Mouse (Mus musculus): ENCODE data around the gene Wnk1. TPM values are rescaled to one million over a fixed set of nuclear protein-coding genes. Genes with fewer than 3 reads are reported as not detected.

The Wnk1 gene
- polyA plus RNA-seq, 1 experiment from 2014 or later = 43.4 TPM

GRCm38 (mm10) chr6:120023746-120024145 lies 14.7 kb downstream of the Wnk1 start:
- Histone ChIP-seq H3K36me3 (ENCODE audit: control insufficient read depth, insufficient read depth, low read length) (no peaks in the 10 kb centered on the region), H3K4me1 (ENCODE audit: control insufficient read depth, insufficient read depth, low read depth, low read length) (no peaks in the 10 kb centered on the region; the same call in 1 of the 2 replicates), H3K9ac (ENCODE audit: low read depth, low read length) (no peak overlapping the region), H3K27me3 (replicated peaks; ENCODE audit: control insufficient read depth, insufficient read depth, low read length) (no peaks in the 10 kb centered on the region), H3K4me2 (ENCODE audit: low read length) (no peak overlapping the region), H3K4me3 (ENCODE audit: low read length) (no peak overlapping the region), H3K9me3 (ENCODE audit: control insufficient read depth, low read length) (no peaks in the 10 kb centered on the region), H3K27ac (ENCODE audit: low read depth, low read length) (no peak overlapping the region)
- 82% methylated on average over 1 of the region's 1 CpGs for WGBS
- no peak for ATAC-seq

- Histone ChIP-seq H3K9me3 (ENCODE audit: control insufficient read depth, low read length) (no peaks in the 10 kb centered on the region), H3K27ac (ENCODE audit: low read depth, low read length) (no peak overlapping the region), H3K9ac (ENCODE audit: low read depth, low read length) (no peak overlapping the region), H3K36me3 (ENCODE audit: control insufficient read depth, insufficient read depth, low read length) (no peaks in the 10 kb centered on the region), H3K4me2 (ENCODE audit: low read length) (no peak overlapping the region), H3K4me3 (ENCODE audit: low read length) (no peak overlapping the region), H3K27me3 (replicated peaks; ENCODE audit: control insufficient read depth, insufficient read depth, low read length) (no peaks in the 10 kb centered on the region), H3K4me1 (ENCODE audit: control insufficient read depth, insufficient read depth, low read depth, low read length) (no peaks in the 10 kb centered on the region; the same call in 1 of the 2 replicates)
- WGBS = 82% methylated on average over 3 of the region's 3 CpGs
- no peak for ATAC-seq
Measured at GRCm38 (mm10) chr6:120022042-120022441, 16.4 kb downstream of the Wnk1 start.

GRCm38 (mm10) chr6:120019697-120020096 lies 18.8 kb downstream of the Wnk1 start:
- Histone ChIP-seq H3K9me3 (ENCODE audit: control insufficient read depth, low read length) (no peaks in the 10 kb centered on the region), H3K9ac (ENCODE audit: low read depth, low read length) (no peak overlapping the region), H3K4me2 (ENCODE audit: low read length) (no peak overlapping the region), H3K4me1 (ENCODE audit: control insufficient read depth, insufficient read depth, low read depth, low read length) (no peaks in the 10 kb centered on the region; the same call in 1 of the 2 replicates), H3K27ac (ENCODE audit: low read depth, low read length) (no peak overlapping the region), H3K36me3 (ENCODE audit: control insufficient read depth, insufficient read depth, low read length) (no peaks in the 10 kb centered on the region), H3K27me3 (replicated peaks; ENCODE audit: control insufficient read depth, insufficient read depth, low read length) (no peaks in the 10 kb centered on the region), H3K4me3 (ENCODE audit: low read length) (no peak overlapping the region)
- 97% methylated on average over 2 of the region's 2 CpGs for WGBS
- no peak for ATAC-seq

GRCm38 (mm10) chr6:120013125-120013524 lies 25.3 kb downstream of the Wnk1 start:
- Histone ChIP-seq H3K27ac (ENCODE audit: low read depth, low read length) (no peak overlapping the region), H3K36me3 (ENCODE audit: control insufficient read depth, insufficient read depth, low read length) (no peaks in the 10 kb centered on the region), H3K4me1 (ENCODE audit: control insufficient read depth, insufficient read depth, low read depth, low read length) (no peaks in the 10 kb centered on the region), H3K4me3 (ENCODE audit: low read length) (no peak overlapping the region), H3K9ac (ENCODE audit: low read depth, low read length) (no peak overlapping the region), H3K9me3 (ENCODE audit: control insufficient read depth, low read length) (no peaks in the 10 kb centered on the region), H3K4me2 (ENCODE audit: low read length) (no peak overlapping the region), H3K27me3 (replicated peaks; ENCODE audit: control insufficient read depth, insufficient read depth, low read length) (no peaks in the 10 kb centered on the region)
- no peak for ATAC-seq
- 83% methylated on average over 1 of the region's 1 CpGs for WGBS

- Histone ChIP-seq H3K4me2 (ENCODE audit: low read length) (no peak overlapping the region), H3K27me3 (replicated peaks; ENCODE audit: control insufficient read depth, insufficient read depth, low read length) (no peaks in the 10 kb centered on the region), H3K9ac (ENCODE audit: low read depth, low read length) (no peak overlapping the region), H3K4me1 (ENCODE audit: control insufficient read depth, insufficient read depth, low read depth, low read length) (no peaks in the 10 kb centered on the region), H3K9me3 (ENCODE audit: control insufficient read depth, low read length) (no peaks in the 10 kb centered on the region), H3K27ac (ENCODE audit: low read depth, low read length) (no peak overlapping the region), H3K36me3 (ENCODE audit: control insufficient read depth, insufficient read depth, low read length) (no peaks in the 10 kb centered on the region), H3K4me3 (ENCODE audit: low read length) (no peak overlapping the region)
- 89% methylated on average over 1 of the region's 1 CpGs for WGBS
- no peak for ATAC-seq
Measured at GRCm38 (mm10) chr6:120011440-120011839, 27.0 kb downstream of the Wnk1 start.

GRCm38 (mm10) chr6:120011001-120011400 lies 27.5 kb downstream of the Wnk1 start:
- no peaks in the 10 kb centered on the region for H3K27me3 ChIP-seq (replicated peaks; ENCODE audit: control insufficient read depth, insufficient read depth, low read length)
- no peak overlapping the region for H3K9ac ChIP-seq (ENCODE audit: low read depth, low read length)
- no peak overlapping the region for H3K4me3 ChIP-seq (ENCODE audit: low read length)
- no peaks in the 10 kb centered on the region for H3K9me3 ChIP-seq (ENCODE audit: control insufficient read depth, low read length)
- H3K4me1 ChIP-seq (ENCODE audit: control insufficient read depth, insufficient read depth, low read depth, low read length) = no peaks in the 10 kb centered on the region
- 86% methylated on average over 1 of the region's 1 CpGs for WGBS
- no peak overlapping the region for H3K4me2 ChIP-seq (ENCODE audit: low read length)
- H3K36me3 ChIP-seq (ENCODE audit: control insufficient read depth, insufficient read depth, low read length) = no peaks in the 10 kb centered on the region
- no peak overlapping the region for H3K27ac ChIP-seq (ENCODE audit: low read depth, low read length)
- ATAC-seq = no peak

- no peaks in the 10 kb centered on the region for H3K4me1 ChIP-seq (ENCODE audit: control insufficient read depth, insufficient read depth, low read depth, low read length)
Measured at GRCm38 (mm10) chr6:120010535-120010934, 27.9 kb downstream of the Wnk1 start.

GRCm38 (mm10) chr6:120001718-120002117 lies 36.8 kb downstream of the Wnk1 start:
- ATAC-seq = no peak
- Histone ChIP-seq H3K9ac (ENCODE audit: low read depth, low read length) (no peak overlapping the region), H3K27me3 (replicated peaks; ENCODE audit: control insufficient read depth, insufficient read depth, low read length) (no peaks in the 10 kb centered on the region), H3K4me1 (ENCODE audit: control insufficient read depth, insufficient read depth, low read depth, low read length) (no peaks in the 10 kb centered on the region), H3K4me3 (ENCODE audit: low read length) (no peak overlapping the region), H3K27ac (ENCODE audit: low read depth, low read length) (no peak overlapping the region), H3K9me3 (ENCODE audit: control insufficient read depth, low read length) (no peaks in the 10 kb centered on the region), H3K4me2 (ENCODE audit: low read length) (no peak overlapping the region), H3K36me3 (ENCODE audit: control insufficient read depth, insufficient read depth, low read length) (0 out of 2 replicates have a peak, but pooled peaks cover 2% of the 10 kb centered on the region)

More at GRCm38 (mm10) chr6:120010535-120010934, 27.9 kb downstream of the Wnk1 start:
- Histone ChIP-seq H3K4me3 (ENCODE audit: low read length) (no peak overlapping the region), H3K27ac (ENCODE audit: low read depth, low read length) (no peak overlapping the region), H3K36me3 (ENCODE audit: control insufficient read depth, insufficient read depth, low read length) (no peaks in the 10 kb centered on the region), H3K4me2 (ENCODE audit: low read length) (no peak overlapping the region), H3K9me3 (ENCODE audit: control insufficient read depth, low read length) (no peaks in the 10 kb centered on the region), H3K9ac (ENCODE audit: low read depth, low read length) (no peak overlapping the region), H3K27me3 (replicated peaks; ENCODE audit: control insufficient read depth, insufficient read depth, low read length) (no peaks in the 10 kb centered on the region)
- no peak for ATAC-seq

GRCm38 (mm10) chr6:119996480-119996879 lies 42.0 kb downstream of the Wnk1 start:
- Histone ChIP-seq H3K9ac (ENCODE audit: low read depth, low read length) (no peak overlapping the region), H3K4me3 (ENCODE audit: low read length) (no peak overlapping the region), H3K27me3 (replicated peaks; ENCODE audit: control insufficient read depth, insufficient read depth, low read length) (no peaks in the 10 kb centered on the region), H3K27ac (ENCODE audit: low read depth, low read length) (no peak overlapping the region), H3K4me1 (ENCODE audit: control insufficient read depth, insufficient read depth, low read depth, low read length) (no peaks in the 10 kb centered on the region), H3K9me3 (ENCODE audit: control insufficient read depth, low read length) (no peaks in the 10 kb centered on the region), H3K4me2 (ENCODE audit: low read length) (no peak overlapping the region), H3K36me3 (ENCODE audit: control insufficient read depth, insufficient read depth, low read length) (0 out of 2 replicates have a peak, but pooled peaks cover 2% of the 10 kb centered on the region)
- 75% methylated on average over 1 of the region's 1 CpGs for WGBS
- no peak for ATAC-seq

All from hindbrain, embryonic 16.5 days (tissue).